Mouse (Mus musculus) neural tube, embryonic 14.5 days (tissue): ENCODE results near the gene Plekhg1. TPM values are rescaled to one million over a fixed set of nuclear protein-coding genes. Genes with fewer than 3 reads are reported as not detected.

Source experiments
- ATAC-seq: fragments of 200-750 bp; cut with Nextera tagmentation; 2 replicates; pipeline ENCODE4 v1.8.0; 2017; ENCODE audit warnings: low read depth, mild to moderate bottlenecking, moderate TSS enrichment, moderate library complexity
- H3K27ac ChIP-seq: fragments of 300-500 bp; sonication (generic); 2 replicates; pipeline ENCODE4 v1.5.1; 2014; ENCODE audit warnings: low read depth, mild to moderate bottlenecking, control low read depth, low read length, moderate library complexity, mixed read lengths
- H3K27me3 ChIP-seq: fragments of 300-500 bp; sonication (generic); 2 replicates; pipeline ENCODE4 v1.6.1; 2014; ENCODE audit warnings: low read length; ENCODE audit not compliant: control insufficient read depth, insufficient read depth
- H3K36me3 ChIP-seq: fragments of 300-500 bp; sonication (generic); 2 replicates; pipeline ENCODE4 v1.6.1; 2014; ENCODE audit warnings: low read length, mixed read lengths; ENCODE audit not compliant: control insufficient read depth, insufficient read depth
- H3K4me1 ChIP-seq: fragments of 300-500 bp; sonication (generic); 2 replicates; pipeline ENCODE4 v1.6.1; 2014; ENCODE audit warnings: low read length; ENCODE audit not compliant: control insufficient read depth, insufficient read depth
- H3K4me2 ChIP-seq: fragments of 300-500 bp; sonication (generic); 2 replicates; pipeline ENCODE4 v1.6.1; 2014; ENCODE audit warnings: mild to moderate bottlenecking, low read depth, low read length, control low read depth
- H3K4me3 ChIP-seq: fragments of 300-500 bp; sonication (generic); 2 replicates; pipeline ENCODE4 v1.5.1; 2014; ENCODE audit warnings: low read depth, low read length, control low read depth, mixed read lengths
- H3K9ac ChIP-seq: fragments of 300-500 bp; sonication (generic); replicated peaks from 2 replicates; pipeline ENCODE4 v1.6.1; 2014; ENCODE audit warnings: low read depth, mild to moderate bottlenecking, control low read depth, low read length, mixed read lengths
- H3K9me3 ChIP-seq: fragments of 300-500 bp; sonication (generic); 2 replicates; pipeline ENCODE4 v1.6.1; 2016; ENCODE audit warnings: low read length; ENCODE audit not compliant: control insufficient read depth
- WGBS: fragments of 180-500 bp; shearing (Covaris S2); extraction: QIAGEN DNeasy Blood & Tissue Kit; methylation state at CpG from one replicate; pipeline ENCODE4 v1.1.7; 2014; 5-methylcytosine and 5-hydroxymethylcytosine counted together
- polyA plus RNA-seq: library from polyadenylated mRNA; unstranded; fragments of >200 nt; fragmentation: Nextera tagmentation; extraction: Ambion mirVana; gene quantifications from 2 replicates; pipeline ENCODE4 v1.2.1, GENCODE M21; 2014

Plekhg1 gene
- polyA plus RNA-seq, 1 experiment from 2014 or later, result 4.4 TPM

DNA sequence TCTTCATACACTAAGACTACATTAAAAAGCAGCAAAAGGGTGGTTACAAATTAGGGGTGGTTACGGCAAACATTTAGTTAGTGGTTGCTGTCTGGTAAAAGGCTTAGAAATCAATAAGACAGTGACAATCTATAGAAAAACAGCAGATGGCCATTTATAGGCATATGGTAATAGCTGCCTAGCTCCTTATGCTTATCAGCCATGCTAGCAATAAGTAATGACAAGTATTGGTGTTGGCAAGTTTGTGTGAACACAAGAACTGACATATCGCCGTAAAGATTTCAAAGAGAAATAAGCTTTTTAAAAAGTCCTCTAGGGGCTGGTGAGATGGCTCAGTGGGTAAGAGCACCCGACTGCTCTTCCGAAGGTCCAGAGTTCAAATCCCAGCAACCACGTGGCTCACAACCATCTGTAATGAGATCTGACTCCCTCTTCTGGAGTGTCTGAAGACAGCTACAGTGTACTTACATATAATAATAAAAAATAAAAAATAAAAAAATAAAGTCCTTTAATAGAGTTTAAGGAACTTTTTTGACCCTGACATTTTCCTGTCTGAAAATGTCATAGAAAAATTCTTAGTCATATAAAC is 250.2 kb downstream of the Plekhg1 start:
- WGBS, result 93% methylated on average over 6 of the region's 6 CpGs
- H3K9ac ChIP-seq, result no peak overlapping the region
- no peak for ATAC-seq

DNA sequence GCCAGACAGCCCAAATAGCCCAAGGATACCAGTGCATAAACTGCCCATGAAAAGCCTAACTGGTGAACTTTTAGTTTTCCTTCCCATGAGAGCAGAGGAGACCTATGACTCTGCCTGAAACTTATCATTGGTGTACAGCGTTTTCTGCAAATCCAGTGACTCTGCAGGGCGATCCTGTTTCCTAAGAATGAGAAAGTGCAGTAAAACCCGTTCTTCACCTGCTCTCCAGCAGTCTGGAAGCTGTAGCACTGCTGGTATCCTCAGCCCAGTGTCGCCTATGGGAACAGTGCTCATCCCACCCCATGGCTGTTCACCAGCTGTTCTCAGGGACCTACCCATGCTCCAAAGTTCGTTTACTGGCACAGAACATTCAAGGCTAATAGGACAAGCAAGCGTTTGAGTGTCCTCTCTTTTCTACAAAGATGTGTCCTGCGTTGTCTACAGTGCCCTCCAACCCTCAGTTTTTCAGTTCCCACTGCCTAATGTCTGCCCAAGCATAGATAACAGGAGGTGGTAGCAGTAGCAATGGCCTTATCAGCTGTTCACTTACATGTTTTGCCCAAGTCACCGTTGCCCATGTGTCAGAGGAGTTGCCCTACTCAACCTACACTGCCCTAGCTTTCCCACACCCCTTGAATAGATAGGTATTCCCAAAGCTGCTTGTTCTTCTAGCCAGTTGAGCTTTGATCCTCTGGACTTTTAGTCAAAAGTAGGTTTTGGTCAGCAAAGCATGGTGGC is 253.4 kb downstream of the Plekhg1 start:
- WGBS, result 93% methylated on average over 8 of the region's 8 CpGs
- Histone ChIP-seq H3K9me3 (no peaks in the 10 kb centered on the region), H3K4me2 (no peak overlapping the region), H3K4me3 (no peak overlapping the region), H3K4me1 (no peaks in the 10 kb centered on the region), H3K27me3 (no peaks in the 10 kb centered on the region), H3K36me3 (no peaks in the 10 kb centered on the region), H3K9ac (no peak overlapping the region), H3K27ac (no peak overlapping the region)
- no peak for ATAC-seq

More for the DNA sequence above, 250.2 kb downstream of the Plekhg1 start:
- Histone ChIP-seq H3K27me3 (no peaks in the 10 kb centered on the region), H3K4me1 (no peaks in the 10 kb centered on the region), H3K4me3 (no peak overlapping the region), H3K36me3 (no peaks in the 10 kb centered on the region), H3K27ac (no peak overlapping the region), H3K4me2 (no peak overlapping the region), H3K9me3 (no peaks in the 10 kb centered on the region)

DNA sequence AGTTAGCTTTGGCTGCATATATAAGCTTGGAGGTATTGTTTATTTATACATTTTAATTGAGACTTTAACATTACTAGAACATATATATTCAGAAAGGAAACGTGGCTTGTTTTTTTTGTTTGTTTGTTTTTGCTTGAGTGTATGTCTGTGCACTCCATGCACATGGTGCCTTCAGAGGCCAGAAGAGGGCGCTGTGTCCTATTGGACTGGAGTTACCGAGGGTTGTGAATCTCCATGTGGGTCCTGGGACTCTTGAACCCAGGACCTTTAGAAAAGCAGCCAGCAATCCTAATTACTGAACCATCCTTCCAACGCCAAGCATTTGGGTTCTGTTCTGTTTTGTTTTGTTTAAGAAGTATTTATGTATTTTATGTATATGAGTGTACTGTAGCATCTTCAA is 255.1 kb downstream of the Plekhg1 start:
- 93% methylated on average over 4 of the region's 4 CpGs for WGBS
- H3K27ac ChIP-seq, result no peak overlapping the region
- H3K36me3 ChIP-seq, result no peaks in the 10 kb centered on the region
- H3K4me1 ChIP-seq, result no peaks in the 10 kb centered on the region
- H3K9ac ChIP-seq, result no peak overlapping the region
- no peak overlapping the region for H3K4me3 ChIP-seq
- no peaks in the 10 kb centered on the region for H3K9me3 ChIP-seq
- H3K4me2 ChIP-seq, result no peak overlapping the region
- no peaks in the 10 kb centered on the region for H3K27me3 ChIP-seq
- ATAC-seq, result no peak

DNA sequence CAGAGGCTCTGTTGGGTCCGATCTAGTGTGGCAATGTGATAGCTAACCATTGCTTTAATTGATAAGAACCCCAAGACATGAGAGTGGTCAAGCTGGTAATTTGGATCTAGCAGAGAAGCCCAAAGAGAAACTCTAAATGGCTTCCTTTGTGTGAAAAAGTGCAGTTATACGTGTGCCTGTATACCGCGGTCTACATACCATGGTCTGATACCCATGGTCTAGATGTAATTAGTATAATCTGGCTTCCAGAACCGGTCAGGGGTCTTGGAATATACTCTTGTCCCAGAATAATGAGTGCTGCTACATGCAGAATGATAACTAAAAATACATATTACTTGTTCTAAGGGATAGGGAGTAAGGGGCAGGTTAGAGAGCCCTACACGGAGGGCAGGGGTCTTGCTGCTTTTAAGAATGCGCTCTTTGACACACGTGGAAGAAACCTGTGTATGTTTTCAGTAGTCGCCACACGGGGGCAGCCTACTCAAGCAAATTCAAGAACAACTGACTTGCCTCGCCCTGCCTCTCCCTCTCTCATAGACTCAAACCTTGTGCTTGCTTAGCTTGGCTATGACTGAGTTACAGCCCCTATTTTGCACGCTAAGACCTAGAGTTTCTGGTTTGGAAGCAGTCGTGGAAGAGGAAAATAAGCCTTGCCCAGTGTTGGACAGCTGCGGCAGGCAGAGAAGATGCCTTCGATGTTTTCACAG is 256.2 kb downstream of the Plekhg1 start:
- H3K9ac ChIP-seq, result no peak overlapping the region
- H3K27ac ChIP-seq, result no peak overlapping the region

DNA sequence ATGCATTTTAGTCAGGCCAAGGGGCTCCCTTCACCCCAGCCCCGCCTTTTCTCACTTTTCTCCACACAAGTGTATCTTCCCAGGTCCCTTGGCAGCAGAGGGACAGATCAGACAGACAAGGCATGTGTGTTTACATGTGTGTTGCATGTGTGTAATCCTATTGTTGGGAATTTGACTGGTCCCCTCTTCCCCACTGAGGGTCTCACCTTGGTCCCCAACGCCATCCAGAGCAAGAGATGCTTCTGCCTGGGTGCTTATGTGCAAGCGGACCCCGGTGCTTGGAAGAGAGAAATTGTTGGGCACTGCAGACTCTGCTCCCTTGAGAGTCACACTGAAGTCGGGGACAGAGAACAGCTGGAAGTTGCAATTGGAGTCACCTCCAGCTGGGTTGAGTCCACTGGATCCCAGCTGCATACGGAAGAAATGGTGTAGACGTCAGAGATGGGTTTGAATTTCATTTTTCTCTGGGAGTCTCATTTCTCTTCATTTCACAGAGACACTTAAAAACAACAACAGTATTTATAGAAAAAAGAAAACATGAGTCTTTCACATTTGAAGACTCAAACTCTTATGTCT is 257.8 kb downstream of the Plekhg1 start:
- H3K4me3 ChIP-seq, result no peak overlapping the region
- H3K27ac ChIP-seq, result no peak overlapping the region
- WGBS, result 87% methylated on average over 7 of the region's 7 CpGs
- ATAC-seq, result no peak
- H3K4me2 ChIP-seq, result no peak overlapping the region
- H3K9me3 ChIP-seq, result no peaks in the 10 kb centered on the region
- no peak overlapping the region for H3K9ac ChIP-seq
- H3K4me1 ChIP-seq, result no peaks in the 10 kb centered on the region
- H3K27me3 ChIP-seq, result no peaks in the 10 kb centered on the region
- H3K36me3 ChIP-seq, result no peaks in the 10 kb centered on the region

More for the DNA sequence above, 256.2 kb downstream of the Plekhg1 start:
- no peaks in the 10 kb centered on the region for H3K36me3 ChIP-seq
- 54% methylated on average over 15 of the region's 15 CpGs for WGBS
- no peaks in the 10 kb centered on the region for H3K9me3 ChIP-seq
- H3K27me3 ChIP-seq, result no peaks in the 10 kb centered on the region
- H3K4me3 ChIP-seq, result no peak overlapping the region
- no peak overlapping the region for H3K4me2 ChIP-seq
- ATAC-seq, result peak; percentile 87
- no peaks in the 10 kb centered on the region for H3K4me1 ChIP-seq

DNA sequence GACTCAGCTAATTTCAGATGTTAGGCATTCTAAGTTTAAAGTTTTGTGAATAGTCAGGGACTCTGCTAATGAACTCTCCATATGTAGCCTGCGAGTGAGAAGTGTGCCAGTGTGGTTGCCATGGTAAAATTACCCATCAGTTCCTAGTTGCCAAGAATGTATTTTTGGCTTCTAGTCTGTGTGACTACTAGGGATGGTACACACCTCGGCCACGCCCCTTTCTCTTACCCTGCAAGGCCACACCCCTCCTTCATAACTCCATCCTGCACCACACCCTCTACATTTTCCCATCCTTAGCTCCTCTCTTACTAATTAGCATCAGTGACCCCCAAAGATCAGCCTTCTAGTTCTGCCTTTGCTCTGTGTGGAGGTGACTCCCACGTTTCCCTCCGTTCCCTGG is 262.5 kb downstream of the Plekhg1 start:
- H3K4me2 ChIP-seq, result no peak overlapping the region
- H3K4me3 ChIP-seq, result no peak overlapping the region
- no peak overlapping the region for H3K9ac ChIP-seq
- H3K27me3 ChIP-seq, result no peaks in the 10 kb centered on the region
- no peak for ATAC-seq
- no peak overlapping the region for H3K27ac ChIP-seq
- WGBS, result 82% methylated on average over 5 of the region's 5 CpGs
- peaks cover 11% of the 10 kb centered on the region; the same call in 1 of the 2 replicates for H3K4me1 ChIP-seq
- no peaks in the 10 kb centered on the region for H3K9me3 ChIP-seq
- no peaks in the 10 kb centered on the region for H3K36me3 ChIP-seq

DNA sequence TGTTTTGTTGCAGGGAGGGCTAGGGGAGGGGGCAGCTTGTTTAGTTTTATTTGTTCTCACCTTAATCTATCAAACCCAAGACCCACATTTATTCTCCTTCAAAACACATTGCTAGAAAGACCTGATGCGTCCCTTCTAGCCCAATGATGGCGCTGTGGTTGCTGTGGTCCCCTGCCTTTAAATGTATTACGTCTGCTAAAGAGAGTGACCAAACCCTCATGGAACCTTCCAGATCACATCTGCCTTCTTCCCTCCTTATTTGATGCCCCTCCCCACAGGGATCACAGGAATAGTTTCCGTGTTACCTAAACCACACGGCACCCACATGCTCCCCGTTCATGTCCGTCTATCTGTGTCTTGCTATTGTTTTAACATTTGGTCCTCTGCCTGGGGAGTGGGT is 265.0 kb downstream of the Plekhg1 start:
- WGBS, result 65% methylated on average over 7 of the region's 7 CpGs
- ATAC-seq, result peak; percentile 9

DNA sequence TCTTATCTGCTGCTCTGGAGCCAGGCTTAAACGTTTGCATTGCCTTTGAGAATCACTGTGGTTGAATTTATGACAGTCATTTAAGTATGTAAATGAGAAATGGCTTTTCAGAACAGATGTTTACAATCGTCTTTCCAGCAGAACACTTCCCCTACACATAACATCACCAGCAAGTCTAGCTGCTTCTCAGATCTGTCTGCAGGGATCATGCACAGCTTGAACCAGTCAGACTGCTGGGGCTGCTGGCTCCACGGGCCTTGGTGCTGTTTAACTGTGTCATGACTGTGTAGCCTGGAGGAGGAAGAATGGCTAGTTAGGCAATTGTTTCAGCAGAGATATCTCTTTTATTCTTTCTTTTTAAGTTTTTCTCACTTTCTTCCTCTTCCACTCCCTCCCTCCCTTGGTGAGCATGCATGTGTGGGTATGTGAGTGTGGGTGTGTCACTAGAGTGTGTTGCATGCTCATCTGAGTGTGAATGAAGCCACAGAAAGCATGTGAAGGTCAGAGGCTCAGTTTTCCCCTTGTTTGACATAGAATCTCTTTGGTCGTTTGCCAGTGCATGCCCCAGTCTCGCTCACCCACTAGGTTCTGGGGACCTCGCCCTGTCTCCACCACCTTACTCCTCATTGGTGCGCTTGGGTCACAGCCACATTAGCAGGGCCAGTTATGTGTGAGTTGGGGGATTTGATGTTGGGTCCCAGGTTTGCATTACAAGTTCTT is 266.3 kb downstream of the Plekhg1 start:
- Histone ChIP-seq H3K27me3 (no peaks in the 10 kb centered on the region), H3K36me3 (no peaks in the 10 kb centered on the region), H3K9me3 (no peaks in the 10 kb centered on the region), H3K4me2 (no peak overlapping the region), H3K27ac (peak overlapping the region; percentile 71), H3K9ac (no peak overlapping the region), H3K4me1 (peaks cover 11% of the 10 kb centered on the region; the same call in 1 of the 2 replicates), H3K4me3 (no peak overlapping the region)
- peak; percentile 79 for ATAC-seq
- 53% methylated on average over 7 of the region's 7 CpGs for WGBS

More for the DNA sequence above, 265.0 kb downstream of the Plekhg1 start:
- Histone ChIP-seq H3K27me3 (no peaks in the 10 kb centered on the region), H3K4me3 (no peak overlapping the region), H3K4me1 (peaks cover 11% of the 10 kb centered on the region; the same call in 1 of the 2 replicates), H3K27ac (peak overlapping the region; percentile 22), H3K4me2 (no peak overlapping the region), H3K36me3 (no peaks in the 10 kb centered on the region), H3K9ac (no peak overlapping the region), H3K9me3 (no peaks in the 10 kb centered on the region)
